Mouse (Mus musculus): ENCODE measurements at regions not wholly inside any gene's neighbourhood (a gene's known extent, or its start where the extent isn't known, plus 50 kb on each side); places are given as distances from the start of the nearest gene placed in this dataset.

DNA sequence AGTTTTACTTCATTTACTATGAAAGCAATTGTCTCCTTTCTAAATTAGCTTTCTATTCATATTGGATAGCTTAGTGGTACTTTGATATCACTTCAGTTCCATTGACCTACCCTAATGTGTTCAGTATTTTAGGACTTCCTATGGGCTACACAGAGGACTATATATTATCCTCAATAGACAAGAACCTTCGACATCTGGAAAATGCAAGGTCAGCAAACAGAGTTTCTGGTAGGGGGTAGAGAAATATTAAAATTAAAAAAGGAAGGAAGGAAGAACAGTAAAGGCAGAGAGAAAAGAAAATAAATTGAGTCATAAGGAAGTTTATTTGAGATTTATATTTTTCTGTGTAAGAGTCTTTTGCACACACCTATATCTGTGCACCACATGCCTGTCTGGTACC, 107.4 kb upstream of the Insig1 start:
- no peak for DNase-seq

DNA sequence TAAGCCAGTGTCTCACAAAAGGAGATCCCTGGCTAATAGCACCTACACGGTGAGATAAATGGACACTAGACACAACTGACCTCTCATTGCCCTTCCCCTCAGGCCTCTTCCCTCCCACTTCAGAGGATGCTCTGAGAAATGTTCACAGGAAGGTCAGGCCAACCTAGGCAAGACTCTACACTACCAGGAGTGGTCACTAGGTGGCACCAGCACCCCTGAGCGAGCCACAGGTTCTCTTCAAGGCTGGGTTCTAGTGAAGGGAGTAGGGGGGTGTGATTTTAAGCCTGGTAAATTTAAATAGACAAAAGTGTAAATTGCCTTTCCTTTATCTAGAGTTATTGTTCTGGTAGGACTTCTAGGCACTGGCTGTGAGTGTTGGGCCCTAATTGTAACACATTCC, 76.0 kb upstream of the Insig1 start:
- peak; percentile 74 for DNase-seq

DNA sequence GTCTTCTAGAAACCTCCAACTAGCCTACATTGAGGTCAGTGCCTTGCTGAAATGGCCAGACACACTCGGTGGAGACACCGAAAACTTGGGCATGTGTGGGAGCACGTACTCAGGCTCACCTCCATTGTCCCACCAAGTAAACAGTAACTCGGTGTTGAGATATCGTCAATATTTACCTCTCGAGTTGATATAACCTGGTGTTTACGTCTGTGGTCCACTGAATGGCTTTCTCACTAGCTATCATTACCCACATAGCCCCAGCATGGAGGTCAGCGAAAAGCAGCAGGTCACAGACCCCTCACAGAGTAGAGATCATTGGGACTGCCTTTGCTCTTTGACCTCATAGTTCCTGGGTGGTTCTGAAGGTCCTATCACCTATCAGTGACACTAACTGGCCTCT, 73.4 kb upstream of the Insig1 start:
- DNase-seq: no peak

DNA sequence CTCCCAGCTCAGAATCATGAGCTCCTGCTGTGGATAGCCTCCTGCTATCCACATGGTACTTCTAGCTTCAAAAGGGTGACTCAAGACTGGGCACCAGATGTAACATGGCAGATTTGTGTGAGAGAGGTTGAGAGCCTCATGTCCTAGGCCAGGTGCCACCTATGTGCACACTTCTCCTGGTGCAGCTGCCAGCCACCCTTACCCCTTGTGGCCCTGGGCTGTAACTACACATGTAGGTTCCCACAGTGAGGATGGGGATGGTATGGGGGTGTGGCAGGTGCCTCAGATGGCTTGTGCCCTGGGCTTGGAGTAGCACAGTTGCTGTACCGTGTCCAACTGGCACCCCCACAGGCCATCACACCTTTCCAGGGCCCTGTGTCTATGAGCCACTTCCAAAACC, 68.2 kb upstream of the Insig1 start:
- no peak for DNase-seq

DNA sequence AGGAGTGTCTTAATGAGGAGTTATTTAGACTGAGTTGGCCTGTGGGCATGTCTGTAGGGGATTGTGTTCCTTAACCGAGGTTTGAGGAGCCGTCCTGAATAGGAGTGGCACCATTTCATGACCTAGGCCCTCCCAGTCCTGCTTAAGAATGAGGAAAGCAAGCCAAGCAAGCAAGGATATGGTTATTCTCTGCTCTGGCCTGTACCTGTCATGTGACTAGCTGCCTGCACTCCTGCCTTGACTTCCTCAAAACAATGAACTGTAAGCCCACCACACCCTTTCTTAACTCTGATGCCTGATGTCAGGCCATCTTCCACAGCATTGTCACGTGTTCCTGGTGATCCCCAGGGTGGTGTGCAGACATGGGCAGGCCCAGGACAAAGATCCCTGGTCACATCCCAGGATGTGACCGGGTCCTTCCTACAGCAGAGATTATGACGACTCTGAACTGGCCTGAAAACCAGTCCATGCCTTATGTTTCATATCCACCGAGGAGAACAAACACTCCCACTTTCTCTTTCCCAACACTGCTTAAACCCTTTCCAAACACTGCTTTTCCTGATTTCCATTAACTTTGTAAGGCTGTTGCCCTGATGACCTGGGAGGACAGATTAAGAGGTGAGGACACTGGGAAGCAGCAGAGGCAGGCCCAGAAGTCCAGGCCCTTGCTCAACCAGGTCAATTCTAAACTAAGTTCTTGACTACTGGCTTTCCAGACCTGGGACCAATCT, 67.2 kb upstream of the Insig1 start:
- DNase-seq: no peak

DNA sequence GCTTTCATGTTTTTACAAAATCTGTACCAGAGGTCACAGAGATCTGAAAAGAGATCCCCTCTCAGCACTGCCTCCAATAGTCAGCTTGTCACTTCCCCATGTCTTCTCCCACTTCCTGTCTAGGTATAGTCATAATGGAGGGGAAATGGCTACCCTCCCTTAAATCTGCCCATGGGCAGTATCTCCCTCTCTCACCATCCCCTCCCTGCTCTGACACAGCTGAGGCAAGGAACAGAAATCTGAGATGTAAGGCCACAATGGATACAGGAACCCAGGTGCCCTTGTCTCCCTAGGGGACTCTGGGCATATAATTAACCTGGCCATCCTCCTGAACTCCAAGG, 66.7 kb upstream of the Insig1 start:
- DNase-seq: no peak

DNA sequence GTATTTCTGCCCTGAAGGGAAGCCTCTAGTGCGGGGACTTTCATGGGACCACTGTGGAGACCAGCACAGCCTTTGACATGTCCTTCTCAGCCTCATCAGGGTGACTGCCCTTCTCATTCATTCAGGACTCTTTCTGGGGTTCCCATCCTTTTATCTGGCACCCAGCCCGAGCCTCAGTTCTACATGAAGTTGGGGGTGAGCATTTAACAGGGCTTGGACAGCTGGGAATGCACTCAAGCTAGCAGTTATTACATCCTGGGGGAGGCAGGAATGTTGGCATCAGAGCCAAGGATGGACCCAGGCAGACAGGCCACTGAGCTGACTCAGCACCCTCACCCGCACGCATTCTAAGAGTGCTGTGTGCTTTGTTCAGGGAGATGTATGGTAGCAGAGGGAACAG, 61.8 kb upstream of the Insig1 start:
- DNase-seq: no peak

DNA sequence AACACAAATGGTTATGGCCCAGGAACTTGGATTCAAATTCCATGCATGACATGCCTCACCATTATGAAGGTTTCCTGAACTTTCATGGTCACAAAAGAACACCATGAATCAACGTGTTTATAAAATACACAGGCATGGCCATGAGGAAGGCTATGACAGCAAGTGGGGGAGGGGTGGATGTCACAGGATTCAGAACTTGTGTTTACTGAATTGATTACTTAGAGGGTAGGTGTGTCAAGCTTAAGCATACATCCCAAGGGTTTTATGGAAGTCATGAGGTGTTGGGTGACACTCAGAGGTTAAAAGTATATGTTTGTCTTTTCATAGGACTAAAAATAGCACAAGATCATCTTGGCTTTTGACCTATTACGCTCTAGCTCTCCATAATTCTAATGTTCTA, 61.3 kb upstream of the Insig1 start:
- no peak for DNase-seq

DNA sequence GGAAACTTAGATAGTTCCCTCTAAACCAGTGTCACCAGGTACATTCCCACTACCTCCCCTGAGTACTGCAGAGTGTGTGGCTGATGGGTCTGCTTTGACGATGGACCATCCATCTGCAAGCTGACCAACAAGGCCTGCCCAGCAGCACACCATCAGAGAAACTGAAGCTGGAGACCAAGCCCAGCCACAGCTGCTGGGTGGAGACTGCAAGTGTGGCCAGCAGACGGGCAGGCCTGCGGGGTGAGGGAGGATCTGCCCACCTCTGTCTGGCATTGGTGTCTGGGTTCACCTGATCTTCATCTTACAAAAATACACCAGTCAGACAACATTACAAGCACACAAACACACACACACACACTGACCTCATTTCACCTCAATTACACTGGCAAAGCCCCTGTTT, 60.6 kb upstream of the Insig1 start:
- no peak for DNase-seq

DNA sequence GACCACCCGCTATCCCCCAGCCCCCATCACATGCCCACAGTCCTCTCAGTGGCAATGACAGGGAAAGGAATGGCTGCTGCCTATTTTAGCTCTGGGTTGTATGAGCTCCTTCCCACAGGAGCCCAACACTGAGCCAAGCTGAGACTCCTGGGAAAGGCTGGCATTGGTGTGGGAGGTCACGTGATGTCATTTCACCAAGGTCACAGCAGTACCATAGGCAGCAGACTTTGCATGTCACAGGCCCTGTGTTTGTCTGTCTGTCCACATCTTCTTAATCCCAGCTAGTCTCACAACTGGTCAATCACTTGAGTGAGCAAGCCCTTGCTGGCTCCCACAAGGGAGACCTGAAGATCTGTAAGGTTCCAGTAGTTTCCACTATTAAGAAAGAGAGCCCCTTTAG, 58.7 kb upstream of the Insig1 start:
- no peak for DNase-seq

DNA sequence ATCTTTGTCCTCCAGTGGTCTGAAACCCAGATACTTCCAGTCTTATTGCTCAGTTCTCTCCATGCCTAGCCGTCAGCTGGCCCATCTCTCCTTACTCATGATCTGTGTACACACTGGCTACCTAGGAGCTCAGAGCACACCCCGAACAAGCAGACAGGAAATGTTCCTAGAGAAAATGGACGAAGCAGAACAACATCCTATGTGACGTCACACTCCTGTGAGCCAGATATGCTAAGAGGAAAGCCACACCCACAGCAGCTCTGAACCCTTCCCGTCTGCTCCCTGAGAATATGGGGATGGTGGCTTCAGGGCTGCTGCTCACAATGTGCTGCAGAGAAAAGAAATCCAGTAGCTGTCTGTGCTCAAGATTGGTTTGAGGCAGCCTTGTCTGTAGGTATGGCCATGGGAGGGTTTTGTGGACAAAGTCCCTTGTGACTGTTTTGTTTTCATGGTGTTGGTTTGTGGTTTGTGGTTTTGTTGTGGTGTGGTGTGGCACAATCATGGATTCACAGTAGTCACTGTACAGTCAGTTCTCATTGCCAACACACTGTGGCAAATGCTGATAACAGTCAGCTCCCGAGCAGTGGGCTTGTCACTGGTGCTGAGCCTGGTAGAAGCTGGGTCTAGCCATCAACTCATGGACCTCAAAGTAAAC, 57.4 kb upstream of the Insig1 start:
- no peak for DNase-seq

DNA sequence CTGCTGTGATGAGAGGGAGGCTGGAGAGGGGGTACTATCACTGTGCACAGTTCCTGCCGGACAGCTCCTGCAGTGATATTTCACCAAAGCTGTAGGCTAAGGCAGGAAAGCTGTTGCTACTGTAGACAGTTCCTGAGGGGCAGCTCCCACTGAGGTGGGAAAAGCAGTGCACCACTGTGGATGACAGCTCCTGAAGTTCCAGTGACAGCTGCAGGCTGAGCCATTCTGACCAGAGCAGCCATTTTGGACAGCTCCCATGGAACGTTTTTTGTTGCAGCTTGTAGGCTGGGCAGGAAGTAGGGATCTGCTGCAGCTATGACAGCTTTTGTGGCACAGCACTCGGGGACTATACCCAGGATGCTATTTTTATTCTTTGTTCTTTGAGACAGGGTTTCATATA, 51.3 kb upstream of the Insig1 start:
- DNase-seq: no peak
